Mouse (Mus musculus) MEL (cell line): ENCODE results near the gene Isy1.

Experiments used
- BHLHE40 ChIP-seq: IDR thresholded peaks from 2 replicates; pipeline ENCODE4 v1.6.1; 2012; ENCODE audit warnings: low read depth, mild to moderate bottlenecking, inconsistent platforms, low read length, improper control_type of control experiment, borderline replicate concordance
- HCFC1 ChIP-seq: IDR thresholded peaks from 2 replicates; pipeline ENCODE4 v1.6.1; 2012; ENCODE audit warnings: low read depth, mild to moderate bottlenecking, inconsistent platforms, low read length, improper control_type of control experiment, moderate library complexity
- RAD21 ChIP-seq: IDR thresholded peaks from 2 replicates; pipeline ENCODE4 v1.6.1; 2011; ENCODE audit warnings: mild to moderate bottlenecking, low read depth, low read length, improper control_type of control experiment

DNA sequence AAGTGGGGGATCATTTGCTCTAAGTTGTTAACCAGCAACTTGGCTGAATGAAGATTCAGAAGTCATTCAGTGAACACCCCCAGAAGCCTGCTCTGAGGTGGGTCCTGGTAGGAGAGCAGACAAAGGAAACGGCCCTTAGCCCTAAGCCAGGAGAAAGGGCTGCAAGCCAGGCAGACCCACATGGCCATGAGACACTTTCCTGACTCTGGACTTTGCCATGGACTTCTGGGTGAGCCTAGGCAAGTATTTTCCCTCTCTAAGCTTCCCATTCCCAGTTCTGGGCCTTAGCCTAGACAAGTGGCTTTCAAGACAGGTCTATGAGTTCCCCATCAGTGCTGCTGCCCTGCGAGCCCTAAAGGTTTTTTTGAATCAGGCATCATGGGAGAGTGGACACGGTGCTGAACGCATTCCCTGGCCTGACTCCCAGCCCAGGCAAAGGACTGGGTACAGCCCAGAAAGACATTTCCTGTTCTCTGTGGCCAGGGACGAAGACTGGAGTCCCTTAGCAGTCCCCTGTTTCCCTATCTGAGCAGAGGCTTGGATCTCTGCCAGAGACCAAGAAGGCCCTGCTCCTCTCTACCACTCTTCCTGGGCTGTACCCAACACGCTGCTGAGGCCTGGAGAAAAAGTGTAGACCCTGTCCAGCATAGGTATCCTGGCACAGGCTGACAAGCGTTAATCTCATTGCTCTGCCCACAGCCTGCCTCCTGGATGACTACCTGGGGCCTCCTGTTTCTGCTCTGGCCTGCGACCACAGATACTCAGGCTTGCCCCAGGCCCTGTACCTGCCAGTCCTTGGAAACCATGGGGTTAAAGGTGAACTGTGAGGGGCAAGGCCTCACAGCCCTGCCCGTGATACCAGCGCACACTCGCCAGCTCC, 60.1 kb downstream of the Isy1 start:
- TF ChIP-seq HCFC1 (no peak), RAD21 (no peak), BHLHE40 (no peak)
